Mouse (Mus musculus): Measurements from ENCODE around the gene Gjc2.

- no peak for TF ChIP-seq FLI1 (IDR thresholded peaks at IDR 0.05; ENCODE audit: low read length)
- no peak for TF ChIP-seq GATA1 (IDR thresholded peaks at IDR 0.05; ENCODE audit: borderline replicate concordance, low read length)
Measured at GRCm38 (mm10) chr11:59182864-59183331, at the start of gene Gjc2.

Measured in megakaryocyte, embryonic 14.5 days (primary cell).